Comparison of ENCODE assay signal across 26 mouse cellular contexts in genomic region chr3:58786470-58786869, GRCm38 (mm10). TPM values are rescaled to one million over a fixed set of nuclear protein-coding genes. Genes with fewer than 3 reads are reported as not detected.
DNase-seq lines count a peak whose midpoint lies in the region; ATAC-seq and TF ChIP-seq lines count a peak whose summit lies in the region.
"Had no signal": no experiment of that assay in that cellular context is flagged by ENCODE, and none has a peak within 500 bp of the region (broad histone marks: within the 10 kb centered on the region; RNA-seq: fewer than 3 reads in every experiment).

No protein-coding gene starts in this region.

- TF ChIP-seq EP300 in MEL (IDR thresholded peaks at IDR 0.05; ENCODE audit: low read depth in 1 of 2, low read length in 2 of 2): no peak

- no peaks in the 10 kb centered on the region for H3K79me2 ChIP-seq in MEL (ENCODE audit: control insufficient read depth, insufficient read depth, low read length, poor library complexity)

- H3K9me3 ChIP-seq in MEL (replicated peaks; ENCODE audit: insufficient read depth, low read length): no peaks in the 10 kb centered on the region
- H3K9me3 ChIP-seq: forebrain, embryonic 10.5 days; G1E; hindbrain, embryonic 12.5 days; limb, embryonic 12.5 days; midbrain, embryonic 10.5 days; neural tube, embryonic 15.5 days had no signal

- no peak for ATAC-seq in CD4-positive, CD25-positive, alpha-beta regulatory T cell, adult 4 months

- H3K4me3 ChIP-seq in MEL (ENCODE audit: control insufficient read depth in 1 of 2, insufficient read depth in 1 of 2, low read depth in 2 of 2, low read length in 2 of 2): no peak overlapping the region; a peak in 1 of 4 replicates
- H3K4me3 ChIP-seq: forebrain, embryonic 10.5 days; heart, adult 2 months; hindbrain, embryonic 12.5 days; limb, embryonic 12.5 days; midbrain, embryonic 10.5 days; neural tube, embryonic 15.5 days had no signal

- peak in 2 of 3 experiments; percentile 13 to 45; a peak in 2 of 6 replicates for TF ChIP-seq CTCF in MEL (IDR thresholded peaks at IDR 0.05 in 2 of 3, conservative IDR thresholded peaks at IDR 0.05 in 1 of 3; ENCODE audit: control insufficient read depth in 1 of 3, insufficient read depth in 1 of 3, low read depth in 2 of 3, low read length in 3 of 3, poor library complexity in 1 of 3, severe bottlenecking in 1 of 3)

- no peak for TF ChIP-seq POLR2A in MEL (IDR thresholded peaks at IDR 0.05; ENCODE audit: control insufficient read depth in 1 of 2, insufficient read depth in 1 of 2, low read depth in 1 of 2, low read length in 2 of 2, poor library complexity in 1 of 2)

- TF ChIP-seq RAD21 in MEL (IDR thresholded peaks at IDR 0.05; ENCODE audit: low read depth, low read length): no peak

- no peaks in the 10 kb centered on the region for H3K36me3 ChIP-seq in MEL (ENCODE audit: control insufficient read depth in 1 of 2, insufficient read depth in 2 of 2, low read length in 2 of 2)
- H3K36me3 ChIP-seq: forebrain, embryonic 10.5 days; G1E; hindbrain, embryonic 12.5 days; limb, embryonic 12.5 days; midbrain, embryonic 10.5 days; neural tube, embryonic 15.5 days had no signal

- peaks cover 6 to 7% of the 10 kb centered on the region in 2 experiments; a peak in 3 of 4 replicates for H3K27me3 ChIP-seq in MEL (ENCODE audit: control insufficient read depth in 1 of 2, insufficient read depth in 2 of 2, low read length in 2 of 2)
- H3K27me3 ChIP-seq: hindbrain, embryonic 12.5 days; limb, embryonic 12.5 days; neural tube, embryonic 15.5 days had no signal

- peak; percentile 21 for DNase-seq in CD4-positive, CD25-positive, alpha-beta regulatory T cell, adult 2 months (ENCODE audit: low read depth, low spot score)
- DNase-seq in B cell, adult 2 months: peak; percentile 36 to 40
- peak; percentile 31 for DNase-seq in MEL (ENCODE audit: low read depth, low spot score)
- DNase-seq in naive thymus-derived CD4-positive, alpha-beta T cell, adult 2 months (ENCODE audit: low read depth): peak; percentile 16
- DNase-seq in adrenal gland, postnatal 25 days: no peak
- DNase-seq in cerebellum, adult 9-11 months: no peak

- H3K4me1 ChIP-seq in MEL (ENCODE audit: control insufficient read depth in 1 of 2, insufficient read depth in 2 of 2, low read length in 2 of 2): peaks cover 0 to 15% of the 10 kb centered on the region in 2 experiments; a peak in 2 of 4 replicates
- H3K4me1 ChIP-seq: hindbrain, embryonic 12.5 days; neural tube, embryonic 15.5 days had no signal

- H3K27ac ChIP-seq in MEL (ENCODE audit: control insufficient read depth, low read depth, low read length): no peak overlapping the region
- H3K27ac ChIP-seq: forebrain, embryonic 10.5 days; heart, adult 2 months; hindbrain, embryonic 12.5 days; kidney, postnatal 0 days; limb, embryonic 12.5 days; midbrain, embryonic 10.5 days; neural tube, embryonic 15.5 days had no signal

- H3K9ac ChIP-seq in MEL (ENCODE audit: control insufficient read depth, low read depth, low read length, poor library complexity, severe bottlenecking): no peak overlapping the region
- H3K9ac ChIP-seq: hindbrain, embryonic 12.5 days; limb, embryonic 12.5 days; liver, postnatal 0 days; neural tube, embryonic 15.5 days had no signal

TF ChIP-seq in MEL, 35 proteins besides CTCF, POLR2A, EP300 and RAD21:
- TF ChIP-seq TCF12 (IDR thresholded peaks at IDR 0.05; ENCODE audit: low read depth, low read length) (no peak), ZMIZ1 (IDR thresholded peaks at IDR 0.05; ENCODE audit: low read depth, low read length) (no peak), ELF1 (IDR thresholded peaks at IDR 0.05; ENCODE audit: low read depth, low read length) (no peak)

RNA-seq across cellular contexts. Expression of gene Mindy4b-ps, which starts 35.6 kb away (rescaled TPM):
- polyA plus RNA-seq in CD4-positive, CD25-positive, alpha-beta regulatory T cell, adult 4 months (2017; shearing (Covaris generic)): not detected
- not detected in 2 replicates for total RNA-seq in MEL (2012; rRNA removed)
- not detected for polyA plus RNA-seq in MEL (2012; ENCODE audit: insufficient read depth in 1 of 2, insufficient read length in 2 of 2, low read depth in 1 of 2, low replicate concordance in 2 of 2, missing spikeins in 1 of 2)
- total RNA-seq in adrenal gland, postnatal 25 days (2021): not detected in 2 replicates
- total RNA-seq: adrenal gland, postnatal 36 days; gastrocnemius, postnatal 25 days; midbrain, postnatal 0 days had no signal
- polyA plus RNA-seq: embryonic facial prominence, embryonic 11.5 days; forebrain, embryonic 10.5 days; forebrain, embryonic 16.5 days; G1E; hindbrain, embryonic 12.5 days; intestine, embryonic 14.5 days; kidney, adult 2 months; kidney, postnatal 0 days; liver, embryonic 11.5 days; liver, postnatal 0 days; lung, postnatal 0 days; midbrain, embryonic 10.5 days; stomach, embryonic 16.5 days had no signal

Comparison
In these comparisons a context has a peak if more than half of its experiments do, and no peak if none do; other contexts are left out.
1. DNase-seq: peak in CD4-positive, CD25-positive, alpha-beta regulatory T cell, adult 2 months (single experiment), B cell, adult 2 months (2 of 2), MEL (single experiment) and naive thymus-derived CD4-positive, alpha-beta T cell, adult 2 months (single experiment); none in adrenal gland, postnatal 25 days (single experiment) and cerebellum, adult 9-11 months (single experiment).